In genomic region chr2:49651737-49652136, GRCm38 (mm10) we compare ENCODE assay signal across 23 mouse cellular contexts. TPM values are rescaled to one million over a fixed set of nuclear protein-coding genes. Genes with fewer than 3 reads are reported as not detected.
DNase-seq lines count a peak whose midpoint lies in the region; ATAC-seq and TF ChIP-seq lines count a peak whose summit lies in the region.
"Had no signal": no experiment of that assay in that cellular context is flagged by ENCODE, and none has a peak within 500 bp of the region (broad histone marks: within the 10 kb centered on the region; RNA-seq: fewer than 3 reads in every experiment).

No protein-coding gene starts in this region.

- intact Hi-C loops in heart, postnatal 36 days (cut with DNase I) = no loop called here
- intact Hi-C loops in left cerebral cortex, postnatal 25 days (cut with DNase I) = no loop called here

- peaks cover 21% of the 10 kb centered on the region for H3K4me1 ChIP-seq in heart, embryonic 10.5 days
- peaks cover 24% of the 10 kb centered on the region for H3K4me1 ChIP-seq in midbrain, embryonic 10.5 days
- H3K4me1 ChIP-seq in midbrain, embryonic 16.5 days (ENCODE audit: control insufficient read depth, insufficient read depth, low read length) = peaks cover 44% of the 10 kb centered on the region

- no peaks in the 10 kb centered on the region for H3K79me3 ChIP-seq in C2C12 (ENCODE audit: low read depth)

- H3K9me3 ChIP-seq in heart, embryonic 10.5 days = no peaks in the 10 kb centered on the region
- no peaks in the 10 kb centered on the region for H3K9me3 ChIP-seq in midbrain, embryonic 10.5 days (replicated peaks)
- H3K9me3 ChIP-seq in midbrain, embryonic 16.5 days (replicated peaks; ENCODE audit: control insufficient read depth, low read length, poor library complexity, severe bottlenecking) = no peaks in the 10 kb centered on the region
- H3K9me3 ChIP-seq: embryonic facial prominence, embryonic 13.5 days; embryonic facial prominence, embryonic 15.5 days; forebrain, embryonic 10.5 days; forebrain, embryonic 12.5 days had no signal

- H3K27ac ChIP-seq in heart, embryonic 10.5 days = no peak overlapping the region
- no peak overlapping the region for H3K27ac ChIP-seq in midbrain, embryonic 10.5 days (replicated peaks)
- H3K27ac ChIP-seq in midbrain, embryonic 16.5 days (ENCODE audit: low read length) = no peak overlapping the region
- H3K27ac ChIP-seq: embryonic facial prominence, embryonic 13.5 days; embryonic facial prominence, embryonic 15.5 days; forebrain, embryonic 10.5 days; forebrain, embryonic 12.5 days had no signal

- H3K9ac ChIP-seq in midbrain, embryonic 16.5 days (ENCODE audit: low read depth, low read length) = no peak overlapping the region
- H3K9ac ChIP-seq: embryonic facial prominence, embryonic 13.5 days; embryonic facial prominence, embryonic 15.5 days; forebrain, embryonic 12.5 days had no signal

- peak; percentile 55 for DNase-seq in heart, adult 11 months
- no peak for DNase-seq in heart, postnatal 36 days
- peak; percentile 20 for DNase-seq in heart, embryonic 10.5 days (ENCODE audit: low spot score)
- DNase-seq in heart, adult 18-20 months = no peak
- DNase-seq in midbrain, embryonic 10.5 days (ENCODE audit: low spot score) = peak; percentile 7
- no peak for DNase-seq in left cerebral cortex, postnatal 25 days (ENCODE audit: low spot score in 2 of 2)
- DNase-seq: adrenal gland, adult 2 months; adrenal gland, postnatal 10 days; adrenal gland, postnatal 25 days; B cell, adult 2 months; cerebellum, adult 11 months; cerebellum, adult 8-10 months; cerebellum, adult 9-11 months; cerebellum, postnatal 36 days; embryo, embryonic 11 days had no signal

- no peaks in the 10 kb centered on the region for H3K27me3 ChIP-seq in heart, embryonic 10.5 days (ENCODE audit: insufficient read depth, poor library complexity, severe bottlenecking)
- no peaks in the 10 kb centered on the region for H3K27me3 ChIP-seq in midbrain, embryonic 10.5 days (ENCODE audit: low read depth, poor library complexity, severe bottlenecking)
- no peaks in the 10 kb centered on the region for H3K27me3 ChIP-seq in midbrain, embryonic 16.5 days (ENCODE audit: control insufficient read depth, insufficient read depth, low read depth, low read length)
- H3K27me3 ChIP-seq in C2C12 (ENCODE audit: control insufficient read depth, insufficient read depth, insufficient read length) = no peaks in the 10 kb centered on the region
- H3K27me3 ChIP-seq: embryonic facial prominence, embryonic 13.5 days; embryonic facial prominence, embryonic 15.5 days; forebrain, embryonic 12.5 days had no signal

- 66% methylated on average over 1 of the region's 1 CpGs for WGBS in heart, embryonic 10.5 days
- 82% methylated on average over 1 of the region's 1 CpGs for WGBS in midbrain, embryonic 10.5 days
- 76% methylated on average over 1 of the region's 1 CpGs for WGBS in midbrain, embryonic 16.5 days

- no peaks in the 10 kb centered on the region for H3K36me3 ChIP-seq in heart, embryonic 10.5 days
- peaks cover 15% of the 10 kb centered on the region for H3K36me3 ChIP-seq in midbrain, embryonic 10.5 days
- no peaks in the 10 kb centered on the region for H3K36me3 ChIP-seq in midbrain, embryonic 16.5 days (ENCODE audit: control insufficient read depth, insufficient read depth, low read length)
- no peaks in the 10 kb centered on the region for H3K36me3 ChIP-seq in C2C12 (ENCODE audit: control insufficient read depth, insufficient read depth)
- H3K36me3 ChIP-seq: embryonic facial prominence, embryonic 13.5 days; embryonic facial prominence, embryonic 15.5 days had no signal

- ATAC-seq in midbrain, embryonic 16.5 days = no peak
- ATAC-seq: forebrain, embryonic 14.5 days had no signal

- no peak overlapping the region for H3ac ChIP-seq in C2C12 (ENCODE audit: control insufficient read depth, insufficient read length, low read depth)

- H3K4me2 ChIP-seq in midbrain, embryonic 16.5 days (ENCODE audit: low read length) = no peak overlapping the region
- H3K4me2 ChIP-seq: embryonic facial prominence, embryonic 13.5 days; embryonic facial prominence, embryonic 15.5 days; forebrain, embryonic 12.5 days had no signal

- no peaks in the 10 kb centered on the region for H3K79me2 ChIP-seq in C2C12 (ENCODE audit: control insufficient read depth, insufficient read depth)

- TF ChIP-seq CTCF in C2C12 (IDR thresholded peaks at IDR 0.05; ENCODE audit: control insufficient read depth, insufficient read depth, insufficient read length) = no peak

- H3K4me3 ChIP-seq in heart, embryonic 10.5 days = no peak overlapping the region
- no peak overlapping the region for H3K4me3 ChIP-seq in midbrain, embryonic 10.5 days
- H3K4me3 ChIP-seq in midbrain, embryonic 16.5 days (ENCODE audit: low read depth, low read length) = no peak overlapping the region
- H3K4me3 ChIP-seq in C2C12 (ENCODE audit: insufficient read depth, poor library complexity, severe bottlenecking) = no peak overlapping the region
- H3K4me3 ChIP-seq: embryonic facial prominence, embryonic 13.5 days; embryonic facial prominence, embryonic 15.5 days; erythroblast, embryonic 14.5 days; forebrain, embryonic 10.5 days; forebrain, embryonic 12.5 days had no signal

TF ChIP-seq in C2C12, 6 proteins besides CTCF, POLR2A, EP300 and RAD21:
- TF ChIP-seq USF1 (IDR thresholded peaks at IDR 0.05; ENCODE audit: low read depth) (no peak), MYOD1 (IDR thresholded peaks at IDR 0.05; ENCODE audit: control insufficient read depth, insufficient read length, low read depth) (peak; percentile 45), MAX (IDR thresholded peaks at IDR 0.05) (no peak)

RNA-seq across cellular contexts. Expression of gene Kif5c, which starts 32.6 kb away (rescaled TPM):
- 1 to 10 TPM in 1 of 2 experiments, under 1 TPM in 1; 0.24 to 1.1 TPM for total RNA-seq in heart, postnatal 36 days (2021)
- polyA plus RNA-seq in heart, embryonic 10.5 days (2016; fragmentation: Nextera tagmentation; extraction: Ambion mirVana) = 1.7 and 4.3 TPM in 2 replicates
- total RNA-seq in heart, adult 18-20 months (2021) = under 1 TPM; 0.51 to 0.99 TPM
- polyA plus RNA-seq in midbrain, embryonic 10.5 days (2016; fragmentation: Nextera tagmentation; extraction: Ambion mirVana) = 37.3 and 59.0 TPM in 2 replicates
- 194 and 211 TPM in 2 replicates for polyA plus RNA-seq in midbrain, embryonic 16.5 days (2015; fragmentation: Nextera tagmentation; extraction: Ambion mirVana)
- 3.4 TPM for polyA plus RNA-seq in C2C12 (2012; fragmentation: generic; extraction: Trizol)
- total RNA-seq in left cerebral cortex, postnatal 25 days (2021) = 100 to 1,000 TPM; 577 to 597 TPM
- polyA plus RNA-seq: erythroblast, embryonic 14.5 days had no signal

Comparison
In these comparisons a context has a peak if more than half of its experiments do, and no peak if none do; other contexts are left out.
1. DNase-seq: peak in heart, adult 11 months (single experiment), heart, embryonic 10.5 days (single experiment) and midbrain, embryonic 10.5 days (single experiment); none in heart, postnatal 36 days (0 of 2), heart, adult 18-20 months (0 of 2) and left cerebral cortex, postnatal 25 days (0 of 2).